Mouse (Mus musculus) T-helper 2 cell (primary cell): ENCODE results near the gene Cacnb2.

Experiments used
- in situ Hi-C: fragments of 300-600 bp; cut with MboI, MseI; formaldehyde crosslinking; loops from one replicate; pipeline ENCODE4 v1.15.1; 2025; ENCODE audit warnings: high pct_unique_total_duplicates

Gene Cacnb2

GRCm38 (mm10) chr2:14960963-14961488 is 358.1 kb downstream of the Cacnb2 start:
- in situ Hi-C loops = no loop called here

DNA sequence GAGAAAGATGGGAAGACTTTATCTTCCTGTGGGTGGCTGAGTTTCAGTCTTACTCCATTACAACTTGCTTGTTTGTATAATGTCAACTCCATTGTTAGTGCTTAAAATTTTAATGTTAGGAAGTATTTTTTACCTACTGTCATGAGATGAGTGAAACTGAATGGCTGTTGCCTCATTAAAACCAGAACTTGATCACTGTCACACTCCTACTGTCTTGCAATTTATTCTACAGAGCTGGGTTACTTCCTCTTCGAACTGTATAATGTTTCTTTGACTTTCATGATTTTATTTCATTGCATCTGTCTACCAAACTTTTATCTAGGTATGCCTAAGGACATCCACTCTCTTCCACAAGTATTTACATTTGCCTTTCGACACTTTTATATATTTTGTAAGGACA is 358.6 kb downstream of the Cacnb2 start:
- in situ Hi-C loops = no loop called here

DNA sequence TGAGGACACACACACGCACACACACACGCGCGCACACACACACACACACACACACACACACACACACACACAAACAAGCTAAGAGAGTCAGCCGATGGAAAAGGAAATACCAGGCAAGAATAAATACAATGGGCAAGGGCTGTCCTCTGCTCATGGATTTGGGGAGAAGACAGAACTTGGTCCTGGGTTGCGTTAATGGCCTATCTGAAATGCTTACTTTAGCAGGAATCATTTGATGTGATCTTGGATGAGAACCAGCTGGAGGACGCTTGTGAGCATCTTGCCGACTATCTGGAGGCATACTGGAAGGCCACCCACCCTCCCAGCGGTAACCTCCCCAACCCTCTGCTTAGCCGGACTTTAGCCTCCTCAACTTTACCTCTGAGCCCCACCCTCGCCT is 381.1 kb downstream of the Cacnb2 start:
- in situ Hi-C loops = no loop called here

DNA sequence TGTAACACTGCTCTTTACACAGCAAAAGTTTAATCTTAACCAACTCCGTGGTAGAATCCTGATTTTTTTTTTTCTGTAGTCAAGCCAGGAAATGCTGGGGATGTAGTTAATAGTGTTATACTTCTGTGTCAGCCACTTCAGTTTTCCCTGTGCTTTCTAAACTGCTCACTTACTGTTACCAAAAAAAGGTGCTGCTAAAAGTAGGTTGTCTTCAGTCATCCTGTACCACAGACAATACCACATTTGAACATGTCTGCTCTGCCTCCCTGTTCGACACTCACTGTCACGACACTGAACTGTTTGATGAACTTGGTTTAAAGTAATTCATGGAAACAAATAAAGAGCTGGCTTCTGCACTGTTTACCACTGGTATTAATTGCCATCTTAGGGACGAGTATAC is 385.6 kb downstream of the Cacnb2 start:
- in situ Hi-C loops = no loop called here

- in situ Hi-C loops = no loop called here
These were observed 386.5 kb downstream of the Cacnb2 start for GRCm38 (mm10) chr2:14989350-14989749.

GRCm38 (mm10) chr2:14992531-14992930 is 389.6 kb downstream of the Cacnb2 start:
- in situ Hi-C loops = no loop called here

GRCm38 (mm10) chr2:14996036-14996435 is 393.1 kb downstream of the Cacnb2 start:
- in situ Hi-C loops = no loop called here

GRCm38 (mm10) chr2:14997836-14998235 is 394.9 kb downstream of the Cacnb2 start:
- in situ Hi-C loops = no loop called here

- in situ Hi-C loops = no loop called here
These were observed 404.6 kb downstream of the Cacnb2 start for GRCm38 (mm10) chr2:15007531-15007930.

- in situ Hi-C loops = no loop called here
These were observed 405.2 kb downstream of the Cacnb2 start for GRCm38 (mm10) chr2:15008072-15008471.

GRCm38 (mm10) chr2:15026817-15027216 is 423.9 kb downstream of the Cacnb2 start:
- in situ Hi-C loops = no loop called here

GRCm38 (mm10) chr2:15027816-15028215 is 424.9 kb downstream of the Cacnb2 start:
- in situ Hi-C loops = no loop called here
